Mouse (Mus musculus): ENCODE data around the gene Pnliprp1.

- TF ChIP-seq POLR2A (IDR thresholded peaks at IDR 0.05; ENCODE audit: low read depth, low read length): no peak
- TF ChIP-seq CTCF (IDR thresholded peaks at IDR 0.05; ENCODE audit: extremely low read depth, insufficient read length, insufficient replicate concordance, low read depth, low read length): no peak
Measured at GRCm38 (mm10) chr19:58781566-58781965, 52.9 kb downstream of the Pnliprp1 start.
